Comparison of ENCODE assay signal across 10 mouse cellular contexts in genomic region chr7:89168606-89169005, GRCm38 (mm10).
DNase-seq lines count a peak whose midpoint lies in the region; ATAC-seq lines count a peak whose summit lies in the region.
"Had no signal": no experiment of that assay in that cellular context is flagged by ENCODE, and none has a peak within 500 bp of the region (broad histone marks: within the 10 kb centered on the region; RNA-seq: fewer than 3 reads in every experiment).

No protein-coding gene starts in this region.

- H3K9ac ChIP-seq in kidney, embryonic 16.5 days (replicated peaks; ENCODE audit: low read length), result no peak overlapping the region
- H3K9ac ChIP-seq in forebrain, embryonic 16.5 days (replicated peaks; ENCODE audit: low read depth, low read length), result no peak overlapping the region
- H3K9ac ChIP-seq in neural tube, embryonic 11.5 days (ENCODE audit: low read length), result no peak overlapping the region
- H3K9ac ChIP-seq: embryonic facial prominence, embryonic 15.5 days; stomach, embryonic 15.5 days had no signal

- no peaks in the 10 kb centered on the region for H3K27me3 ChIP-seq in kidney, embryonic 16.5 days (ENCODE audit: insufficient read depth, low read length)
- H3K27me3 ChIP-seq in forebrain, embryonic 16.5 days (replicated peaks; ENCODE audit: control insufficient read depth, insufficient read depth, low read length), result no peaks in the 10 kb centered on the region
- no peaks in the 10 kb centered on the region for H3K27me3 ChIP-seq in neural tube, embryonic 11.5 days (ENCODE audit: control insufficient read depth, insufficient read depth, low read length)
- H3K27me3 ChIP-seq: embryonic facial prominence, embryonic 15.5 days; stomach, embryonic 15.5 days had no signal

- no peak overlapping the region for H3K4me2 ChIP-seq in kidney, embryonic 16.5 days (replicated peaks; ENCODE audit: low read depth, low read length)
- no peak overlapping the region for H3K4me2 ChIP-seq in forebrain, embryonic 16.5 days (ENCODE audit: low read length)
- no peak overlapping the region for H3K4me2 ChIP-seq in neural tube, embryonic 11.5 days (ENCODE audit: low read depth)
- H3K4me2 ChIP-seq: embryonic facial prominence, embryonic 15.5 days; stomach, embryonic 15.5 days had no signal

- 22% methylated on average over 2 of the region's 2 CpGs for WGBS in kidney, embryonic 16.5 days
- 15% methylated on average over 2 of the region's 2 CpGs for WGBS in forebrain, embryonic 16.5 days
- 45% methylated on average over 2 of the region's 2 CpGs for WGBS in neural tube, embryonic 11.5 days

- intact Hi-C loops in left cerebral cortex, postnatal 36 days (cut with DNase I), result loop anchor here (2.0 kb wide), 1 partner anchor 250 kb away; no protein-coding TSS in a partner anchor

- H3K27ac ChIP-seq in kidney, embryonic 16.5 days (ENCODE audit: low read length), result no peak overlapping the region
- no peak overlapping the region for H3K27ac ChIP-seq in forebrain, embryonic 16.5 days (ENCODE audit: low read length)
- no peak overlapping the region for H3K27ac ChIP-seq in neural tube, embryonic 11.5 days (ENCODE audit: low read depth, low read length)
- H3K27ac ChIP-seq: embryonic facial prominence, embryonic 15.5 days; stomach, embryonic 15.5 days had no signal

- no peak for ATAC-seq in kidney, embryonic 16.5 days (ENCODE audit: low FRiP score, low TSS enrichment)
- ATAC-seq in forebrain, embryonic 16.5 days, result peak; percentile 49; the same call in 1 of the 2 replicates
- ATAC-seq in neural tube, embryonic 11.5 days (ENCODE audit: insufficient read depth, low FRiP score, low TSS enrichment), result no peak

- no peak overlapping the region for H3K4me3 ChIP-seq in kidney, embryonic 16.5 days (ENCODE audit: low read length)
- H3K4me3 ChIP-seq in forebrain, embryonic 16.5 days (replicated peaks; ENCODE audit: low read length), result no peak overlapping the region
- no peak overlapping the region for H3K4me3 ChIP-seq in neural tube, embryonic 11.5 days (ENCODE audit: low read depth, low read length)
- H3K4me3 ChIP-seq: embryonic facial prominence, embryonic 15.5 days; stomach, embryonic 15.5 days had no signal

- DNase-seq in kidney, adult 18-20 months, result peak; percentile 78
- peak; percentile 72 for DNase-seq in c-Kit-positive CD71-positive TER-119-negative erythroid progenitor cells, embryonic 14.5 days (ENCODE audit: low read depth)
- peak; percentile 53 for DNase-seq in hindlimb bud, embryonic 11.5 days (ENCODE audit: extremely low spot score, low read depth, low spot score)
- peak; percentile 65 to 67 for DNase-seq in left cerebral cortex, postnatal 36 days (ENCODE audit: low spot score in 2 of 2)
- peak; percentile 72 for DNase-seq in neural tube, embryonic 11.5 days (ENCODE audit: low spot score)
- peak; percentile 39 for DNase-seq in testis, postnatal 14 days (ENCODE audit: low spot score)

- no peaks in the 10 kb centered on the region for H3K9me3 ChIP-seq in kidney, embryonic 16.5 days (ENCODE audit: low read length)
- no peaks in the 10 kb centered on the region for H3K9me3 ChIP-seq in forebrain, embryonic 16.5 days (ENCODE audit: control insufficient read depth, low read length)
- no peaks in the 10 kb centered on the region for H3K9me3 ChIP-seq in neural tube, embryonic 11.5 days (ENCODE audit: control insufficient read depth, low read length)
- H3K9me3 ChIP-seq: embryonic facial prominence, embryonic 15.5 days; stomach, embryonic 15.5 days had no signal

- no peaks in the 10 kb centered on the region for H3K36me3 ChIP-seq in kidney, embryonic 16.5 days (ENCODE audit: insufficient read depth, low read length)
- no peaks in the 10 kb centered on the region for H3K36me3 ChIP-seq in forebrain, embryonic 16.5 days (ENCODE audit: control insufficient read depth, insufficient read depth)
- no peaks in the 10 kb centered on the region for H3K36me3 ChIP-seq in neural tube, embryonic 11.5 days (ENCODE audit: control insufficient read depth, insufficient read depth, low read length)
- H3K36me3 ChIP-seq: embryonic facial prominence, embryonic 15.5 days; stomach, embryonic 15.5 days had no signal

- no peaks in the 10 kb centered on the region for H3K4me1 ChIP-seq in kidney, embryonic 16.5 days (ENCODE audit: insufficient read depth, low read length)
- H3K4me1 ChIP-seq in forebrain, embryonic 16.5 days (replicated peaks; ENCODE audit: control insufficient read depth, insufficient read depth, low read length), result no peaks in the 10 kb centered on the region
- no peaks in the 10 kb centered on the region for H3K4me1 ChIP-seq in neural tube, embryonic 11.5 days (ENCODE audit: control insufficient read depth, insufficient read depth, low read length)
- H3K4me1 ChIP-seq: stomach, embryonic 15.5 days had no signal
